Mouse (Mus musculus) myocyte (in vitro differentiated cells): ENCODE results near the gene Tspan5.

Source experiments
- E2F4 ChIP-seq: IDR thresholded peaks from one replicate; pipeline ENCODE4 v1.6.1; 2011; ENCODE audit warnings: mild to moderate bottlenecking, control low read depth, moderate library complexity; ENCODE audit not compliant: insufficient read depth
- POLR2A ChIP-seq: IDR thresholded peaks from one replicate; pipeline ENCODE4 v1.6.1; 2011; ENCODE audit warnings: low read depth, mild to moderate bottlenecking, control low read depth, moderate library complexity; ENCODE audit not compliant: insufficient read length

DNA sequence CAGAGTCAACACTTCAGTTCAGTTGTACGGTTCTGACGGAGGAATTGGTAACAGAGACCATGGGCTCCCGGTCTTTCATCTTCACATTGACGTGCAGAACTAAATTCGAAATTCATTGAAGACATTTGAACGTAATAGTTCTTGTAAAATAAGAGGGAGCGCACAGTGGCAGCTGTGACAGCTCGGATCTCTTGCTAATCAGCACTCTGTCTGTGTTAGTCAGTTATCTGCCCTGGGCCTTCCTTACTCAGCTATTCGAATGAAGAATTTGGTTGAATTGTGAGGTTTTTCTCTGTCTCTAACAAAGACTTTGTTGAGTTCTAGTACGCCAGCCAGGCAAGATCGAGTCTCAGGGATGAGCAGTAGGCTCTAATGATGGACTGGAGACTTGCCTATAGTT lies 3.1 kb downstream of the Tspan5 start:
- TF ChIP-seq POLR2A = no peak
- no peak for TF ChIP-seq E2F4
